28 mouse cellular contexts compared by ENCODE assay signal in genomic region chr17:85563391-85563790, GRCm38 (mm10). TPM values are rescaled to one million over a fixed set of nuclear protein-coding genes. Genes with fewer than 3 reads are reported as not detected.
"Had no signal": no experiment of that assay in that cellular context is flagged by ENCODE, and none has a peak within 500 bp of the region (broad histone marks: within the 10 kb centered on the region; RNA-seq: fewer than 3 reads in every experiment).

No protein-coding gene starts in this region.

- H3K4me2 ChIP-seq: limb, embryonic 12.5 days; limb, embryonic 15.5 days; liver, embryonic 13.5 days; neural tube, embryonic 12.5 days had no signal

- DNase-seq: kidney, adult 18-20 months; kidney, adult 9 months; kidney, postnatal 14 days; kidney, postnatal 4 days; left cerebral cortex, postnatal 4 days; liver, embryonic 13.5 days; lung, adult 2 months; lung, postnatal 14 days; lung, postnatal 4 days; right cerebral cortex, adult 18-20 months; right cerebral cortex, postnatal 14 days; right cerebral cortex, postnatal 4 days; thymus, adult 18-20 months; thymus, postnatal 36 days had no signal

- H3K9me3 ChIP-seq: midbrain, embryonic 13.5 days had no signal

- H3K27me3 ChIP-seq: liver, embryonic 13.5 days; midbrain, embryonic 13.5 days; neural tube, embryonic 12.5 days had no signal

- H3K4me1 ChIP-seq: liver, embryonic 13.5 days; midbrain, embryonic 13.5 days; neural tube, embryonic 12.5 days had no signal

- H3K4me3 ChIP-seq: limb, embryonic 12.5 days; limb, embryonic 15.5 days; liver, embryonic 13.5 days; midbrain, embryonic 13.5 days; neural tube, embryonic 12.5 days; neural tube, embryonic 15.5 days had no signal

- H3K36me3 ChIP-seq: limb, embryonic 12.5 days; limb, embryonic 15.5 days; liver, embryonic 13.5 days; midbrain, embryonic 13.5 days; neural tube, embryonic 12.5 days; neural tube, embryonic 15.5 days had no signal

- H3K9ac ChIP-seq: limb, embryonic 12.5 days; limb, embryonic 15.5 days; liver, embryonic 13.5 days; midbrain, embryonic 13.5 days; neural tube, embryonic 12.5 days; neural tube, embryonic 15.5 days had no signal

- H3K27ac ChIP-seq: limb, embryonic 12.5 days; limb, embryonic 15.5 days; liver, embryonic 13.5 days; midbrain, embryonic 13.5 days; neural tube, embryonic 12.5 days; neural tube, embryonic 15.5 days; stomach, postnatal 0 days had no signal

- ATAC-seq: intestine, embryonic 16.5 days had no signal

RNA-seq across cellular contexts. Expression of gene Six3, which starts 50.0 kb away (rescaled TPM):
- total RNA-seq: megakaryocyte progenitor cell, adult 5-6 weeks; megakaryocyte-erythroid progenitor cell, adult 5-6 weeks had no signal
- polyA plus RNA-seq: intestine, embryonic 16.5 days; kidney, embryonic 16.5 days; limb, embryonic 12.5 days; limb, embryonic 15.5 days; liver, embryonic 13.5 days; liver, embryonic 16.5 days; lung, adult 2 months; lung, embryonic 16.5 days; neural tube, embryonic 12.5 days; neural tube, embryonic 15.5 days; stomach, embryonic 14.5 days; stomach, postnatal 0 days; urinary bladder, adult 2 months had no signal
